21 mouse cellular contexts compared by ENCODE assay signal in the genomic region with DNA sequence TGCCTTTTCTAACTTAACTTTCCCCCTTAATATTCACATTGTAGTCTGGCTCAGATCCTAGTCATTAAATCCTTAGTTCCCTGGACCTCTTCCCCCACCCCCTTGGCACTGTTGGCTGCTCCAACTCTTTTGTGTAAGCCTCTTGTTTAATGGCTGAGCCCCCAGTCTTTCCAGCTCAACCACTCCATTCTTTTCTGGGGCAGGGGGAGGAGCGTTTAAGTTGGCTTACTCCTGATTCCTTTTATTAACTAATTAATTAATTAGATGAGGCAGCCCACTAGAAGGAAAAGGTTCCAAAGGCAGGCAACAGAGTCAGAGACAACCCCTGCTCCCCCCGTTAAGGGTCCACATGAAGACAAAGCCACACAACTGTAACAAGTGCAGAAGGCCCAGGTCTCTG.
DNase-seq lines count a peak whose midpoint lies in the region; ATAC-seq lines count a peak whose summit lies in the region.
"Had no signal": no experiment of that assay in that cellular context is flagged by ENCODE, and none has a peak within 500 bp of the region (broad histone marks: within the 10 kb centered on the region; RNA-seq: fewer than 3 reads in every experiment).

No protein-coding gene starts in this region.

- no peak for ATAC-seq in forebrain, embryonic 14.5 days
- no peak for ATAC-seq in forebrain, embryonic 16.5 days
- ATAC-seq: CD4-positive, CD25-positive, alpha-beta regulatory T cell, adult 4 months; forebrain, embryonic 13.5 days; forebrain, postnatal 0 days had no signal

- H3K36me3 ChIP-seq in forebrain, embryonic 14.5 days (ENCODE audit: control insufficient read depth, insufficient read depth, low read length) = no peaks in the 10 kb centered on the region
- no peaks in the 10 kb centered on the region for H3K36me3 ChIP-seq in forebrain, embryonic 16.5 days (ENCODE audit: control insufficient read depth, insufficient read depth)
- H3K36me3 ChIP-seq: embryonic facial prominence, embryonic 10.5 days; embryonic facial prominence, embryonic 12.5 days; G1E had no signal

- H3K4me1 ChIP-seq in forebrain, embryonic 14.5 days (ENCODE audit: control insufficient read depth, insufficient read depth, low read length) = no peaks in the 10 kb centered on the region
- no peaks in the 10 kb centered on the region for H3K4me1 ChIP-seq in forebrain, embryonic 16.5 days (replicated peaks; ENCODE audit: control insufficient read depth, insufficient read depth, low read length)
- H3K4me1 ChIP-seq: embryonic facial prominence, embryonic 10.5 days; embryonic facial prominence, embryonic 12.5 days; forebrain, embryonic 13.5 days had no signal

- H3K9ac ChIP-seq in forebrain, embryonic 14.5 days (ENCODE audit: low read length) = no peak overlapping the region
- H3K9ac ChIP-seq in forebrain, embryonic 16.5 days (replicated peaks; ENCODE audit: low read depth, low read length) = no peak overlapping the region
- H3K9ac ChIP-seq: embryonic facial prominence, embryonic 12.5 days; forebrain, embryonic 13.5 days; forebrain, postnatal 0 days had no signal

- peak; percentile 9 for DNase-seq in forebrain, embryonic 14.5 days (ENCODE audit: low spot score)
- peak; percentile 65 for DNase-seq in retina, postnatal 1 day
- no peak for DNase-seq in retina, embryonic 14.5 days (ENCODE audit: low spot score)
- no peak for DNase-seq in spleen, postnatal 36 days (ENCODE audit: low spot score in 2 of 2)
- DNase-seq: adrenal gland, adult 2 months; adrenal gland, postnatal 10 days; adrenal gland, postnatal 25 days; B cell, adult 2 months; cerebellum, adult 11-12 months; cerebellum, adult 2 months; cerebellum, adult 9-10 months; cerebellum, postnatal 10 days; cerebellum, postnatal 25 days; forebrain, postnatal 0 days had no signal

- WGBS in forebrain, embryonic 14.5 days = 25% methylated on average over 2 of the region's 2 CpGs
- WGBS in forebrain, embryonic 16.5 days = 12% methylated on average over 2 of the region's 2 CpGs

- H3K4me2 ChIP-seq in forebrain, embryonic 14.5 days (ENCODE audit: low read length) = no peak overlapping the region
- no peak overlapping the region for H3K4me2 ChIP-seq in forebrain, embryonic 16.5 days (ENCODE audit: low read length)
- H3K4me2 ChIP-seq: embryonic facial prominence, embryonic 12.5 days; forebrain, embryonic 13.5 days had no signal

- H3K27ac ChIP-seq in forebrain, embryonic 14.5 days (ENCODE audit: low read depth, low read length) = no peak overlapping the region
- no peak overlapping the region for H3K27ac ChIP-seq in forebrain, embryonic 16.5 days (ENCODE audit: low read length)
- H3K27ac ChIP-seq: embryonic facial prominence, embryonic 10.5 days; embryonic facial prominence, embryonic 12.5 days; forebrain, embryonic 13.5 days had no signal

- H3K27me3 ChIP-seq in forebrain, embryonic 14.5 days (replicated peaks; ENCODE audit: control insufficient read depth, insufficient read depth, low read length) = no peaks in the 10 kb centered on the region
- H3K27me3 ChIP-seq in forebrain, embryonic 16.5 days (replicated peaks; ENCODE audit: control insufficient read depth, insufficient read depth, low read length) = no peaks in the 10 kb centered on the region
- H3K27me3 ChIP-seq: CH12.LX; embryonic facial prominence, embryonic 12.5 days; forebrain, embryonic 13.5 days had no signal

- no peak overlapping the region for H3K4me3 ChIP-seq in forebrain, embryonic 14.5 days (ENCODE audit: low read depth, low read length)
- no peak overlapping the region for H3K4me3 ChIP-seq in forebrain, embryonic 16.5 days (replicated peaks; ENCODE audit: low read length)
- H3K4me3 ChIP-seq: embryonic facial prominence, embryonic 10.5 days; embryonic facial prominence, embryonic 12.5 days; forebrain, embryonic 13.5 days had no signal

- H3K9me3 ChIP-seq in forebrain, embryonic 14.5 days (replicated peaks; ENCODE audit: control insufficient read depth, low read length) = no peaks in the 10 kb centered on the region
- no peaks in the 10 kb centered on the region for H3K9me3 ChIP-seq in forebrain, embryonic 16.5 days (ENCODE audit: control insufficient read depth, low read length)
- H3K9me3 ChIP-seq: embryonic facial prominence, embryonic 10.5 days; embryonic facial prominence, embryonic 12.5 days; G1E had no signal

Comparison
In these comparisons a context has a peak if more than half of its experiments do, and no peak if none do; other contexts are left out.
1. DNase-seq: peak in forebrain, embryonic 14.5 days (single experiment) and retina, postnatal 1 day (single experiment); none in retina, embryonic 14.5 days (single experiment) and spleen, postnatal 36 days (0 of 2).